Mouse (Mus musculus): Measurements from ENCODE around the gene Olfr487. TPM values are rescaled to one million over a fixed set of nuclear protein-coding genes. Genes with fewer than 3 reads are reported as not detected.
"Not testable (repeated sequence)": the region's sequence is repeated elsewhere in the genome, so short reads cannot be mapped to it uniquely, and the experiment has no call there.

The Olfr487 gene
- not detected in 2 replicates for polyA plus RNA-seq (2015; fragmentation: Nextera tagmentation; extraction: Ambion mirVana)

DNA sequence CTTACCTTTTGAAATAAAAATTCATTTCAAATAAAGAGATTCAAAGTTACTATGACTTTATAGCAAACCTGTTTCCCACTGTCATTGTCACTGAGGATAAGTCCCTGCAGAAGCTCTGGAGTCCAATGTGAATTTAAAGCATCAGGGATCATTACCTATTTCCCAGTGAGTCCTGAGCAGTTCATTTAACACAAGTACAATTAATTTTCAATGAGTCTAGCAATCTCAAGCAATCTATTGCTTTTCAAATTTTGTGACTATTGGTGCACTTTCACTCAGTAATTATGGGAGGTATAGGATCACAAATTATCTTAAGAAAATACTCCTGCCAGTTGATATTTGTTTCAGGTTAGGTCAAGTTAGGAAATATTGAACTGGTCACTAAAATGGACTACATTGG, at the start of gene Olfr487:
Gene Olfr487, minus strand, starts transcription at position 101 of the 400 bp plus-strand sequence.
- not testable (repeated sequence) for H3K4me2 ChIP-seq; H3K27ac ChIP-seq; H3K9ac ChIP-seq; H3K9me3 ChIP-seq; H3K36me3 ChIP-seq; H3K4me1 ChIP-seq; H3K27me3 ChIP-seq (replicated peaks); ATAC-seq (ENCODE audit: insufficient read depth, low FRiP score, low read depth); H3K4me3 ChIP-seq (replicated peaks)

DNA sequence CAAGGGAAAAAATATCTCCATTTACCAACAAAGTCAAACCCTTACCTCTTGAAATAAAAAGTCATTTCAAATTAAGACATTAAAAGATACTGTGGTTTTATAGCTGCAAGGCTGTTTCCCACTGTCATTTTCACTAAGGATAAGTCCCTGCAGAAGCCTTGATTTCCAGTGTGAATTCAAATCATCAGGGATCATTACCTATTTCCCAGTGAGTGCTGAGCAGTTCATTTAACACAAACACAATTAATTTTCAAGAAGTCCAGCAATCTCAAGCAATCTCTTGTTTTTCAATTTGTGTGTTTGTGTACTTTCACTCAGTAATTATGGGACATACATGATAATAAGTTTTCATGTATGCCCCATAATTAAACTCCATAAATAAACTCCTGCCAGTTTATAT, 43.8 kb upstream of the Olfr487 start, which contains the start of gene Olfr488:
Gene Olfr488, minus strand, starts transcription at position 101 of the 400 bp plus-strand sequence.
- H3K27me3 ChIP-seq (replicated peaks), result no peaks in the 10 kb centered on the region
- no peaks in the 10 kb centered on the region for H3K9me3 ChIP-seq
- ATAC-seq (ENCODE audit: insufficient read depth, low FRiP score, low read depth), result no peak
- no peak within 1 kb of the TSS for H3K27ac ChIP-seq
- no peak within 1 kb of the TSS for H3K4me2 ChIP-seq
- no peaks in the 10 kb centered on the region for H3K4me1 ChIP-seq
- no peak within 1 kb of the TSS for H3K4me3 ChIP-seq (replicated peaks)
- no peaks in the 10 kb centered on the region for H3K36me3 ChIP-seq
- H3K9ac ChIP-seq, result no peak within 1 kb of the TSS

DNA sequence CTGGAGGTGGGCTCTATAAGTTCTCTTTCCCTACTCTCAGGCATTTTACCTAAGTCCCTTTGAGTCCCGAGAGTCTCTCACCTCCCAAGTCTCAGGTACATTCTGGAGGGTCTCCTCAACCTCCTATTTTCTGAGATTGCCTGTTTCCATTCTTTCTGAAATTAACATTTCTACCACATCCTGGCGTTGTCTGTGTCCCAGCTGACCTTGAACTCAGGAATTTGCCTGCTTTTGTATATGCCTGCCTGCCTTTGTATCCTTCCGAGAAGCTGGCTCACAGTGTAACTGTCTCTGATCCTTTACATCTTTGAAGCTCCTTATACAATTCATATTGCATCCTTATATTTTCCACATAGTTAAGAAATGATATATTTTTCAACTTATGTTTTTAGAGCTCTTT, 19.1 kb upstream of the Olfr487 start:
- 71% methylated on average over 3 of the region's 3 CpGs for WGBS
- no peak overlapping the region for H3K9ac ChIP-seq
- no peaks in the 10 kb centered on the region for H3K4me1 ChIP-seq
- H3K36me3 ChIP-seq, result no peaks in the 10 kb centered on the region
- no peak for ATAC-seq (ENCODE audit: insufficient read depth, low FRiP score, low read depth)
- no peaks in the 10 kb centered on the region for H3K27me3 ChIP-seq (replicated peaks)
- H3K27ac ChIP-seq, result no peak overlapping the region
- no peak overlapping the region for H3K4me3 ChIP-seq (replicated peaks)
- no peak overlapping the region for H3K4me2 ChIP-seq
- H3K9me3 ChIP-seq, result no peaks in the 10 kb centered on the region

DNA sequence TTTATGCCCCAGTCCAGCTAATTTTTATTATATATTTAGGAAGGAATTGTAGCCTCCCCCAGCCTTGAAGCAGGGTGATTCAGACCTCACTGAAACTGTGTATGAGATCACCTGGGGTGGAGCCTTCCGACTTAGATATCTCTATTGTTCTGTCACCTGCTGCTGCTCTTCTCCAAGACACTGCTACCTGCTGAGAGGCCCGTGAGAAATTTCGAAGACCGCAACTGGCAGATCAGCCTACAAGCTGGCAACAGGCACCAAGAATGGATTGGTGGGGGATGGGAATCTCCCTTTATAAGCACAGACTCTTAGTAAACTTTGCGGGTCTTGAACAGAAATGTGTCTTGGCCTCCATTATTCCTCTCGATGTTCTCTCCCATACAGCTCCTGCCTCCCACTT, 17.5 kb downstream of the Olfr487 start:
- ATAC-seq (ENCODE audit: insufficient read depth, low FRiP score, low read depth), result no peak
- Histone ChIP-seq H3K9ac (no peak overlapping the region), H3K27me3 (replicated peaks) (no peaks in the 10 kb centered on the region), H3K4me3 (replicated peaks) (no peak overlapping the region), H3K9me3 (no peaks in the 10 kb centered on the region), H3K27ac (no peak overlapping the region), H3K4me1 (no peaks in the 10 kb centered on the region), H3K4me2 (no peak overlapping the region), H3K36me3 (no peaks in the 10 kb centered on the region)
- 70% methylated on average over 6 of the region's 6 CpGs for WGBS

DNA sequence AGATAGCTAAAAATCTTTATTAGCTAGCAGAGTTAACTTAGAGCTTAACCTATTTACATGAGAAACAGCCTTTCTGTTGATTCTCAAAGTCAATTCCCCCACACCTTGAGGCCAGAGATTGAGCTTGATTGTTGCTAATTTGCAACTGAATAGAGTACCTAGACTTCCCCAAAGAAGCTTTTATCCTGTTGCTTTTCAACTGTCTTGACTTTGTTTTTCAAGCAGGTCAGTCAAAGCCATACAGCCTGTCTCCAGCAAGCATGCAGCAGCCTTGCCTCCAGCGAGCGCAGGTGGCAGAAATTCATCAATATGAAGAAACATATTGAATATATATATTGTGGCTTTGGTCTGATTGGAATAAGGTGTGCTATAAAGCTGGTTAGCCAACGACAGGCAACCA, 18.1 kb downstream of the Olfr487 start:
- H3K9ac ChIP-seq; H3K9me3 ChIP-seq; ATAC-seq (ENCODE audit: insufficient read depth, low FRiP score, low read depth); H3K27ac ChIP-seq; H3K27me3 ChIP-seq (replicated peaks); H3K36me3 ChIP-seq; H3K4me2 ChIP-seq; H3K4me3 ChIP-seq (replicated peaks); H3K4me1 ChIP-seq: not testable (repeated sequence)
- 72% methylated on average over 3 of the region's 3 CpGs for WGBS

DNA sequence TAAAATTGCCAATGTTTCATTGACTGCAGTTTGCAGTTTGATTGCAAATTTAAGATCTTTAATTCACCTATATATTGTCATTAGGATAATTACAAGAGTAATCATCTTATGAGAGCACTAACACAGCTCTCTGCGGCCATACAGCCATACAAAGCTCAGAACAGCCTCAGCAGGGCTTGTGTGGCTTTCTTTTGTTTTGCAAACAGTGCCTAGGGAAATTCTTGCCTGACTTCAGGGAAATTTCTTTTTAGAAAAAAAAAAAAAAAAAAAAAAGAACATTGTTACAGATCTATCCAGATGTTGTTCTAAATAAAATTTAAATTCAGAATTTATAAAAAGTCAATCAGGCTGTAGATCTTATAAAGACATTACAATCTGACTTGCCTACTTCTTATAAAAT, 21.7 kb downstream of the Olfr487 start:
- not testable (repeated sequence) for H3K9me3 ChIP-seq; H3K4me1 ChIP-seq; H3K36me3 ChIP-seq; H3K27me3 ChIP-seq (replicated peaks); H3K4me3 ChIP-seq (replicated peaks); ATAC-seq (ENCODE audit: insufficient read depth, low FRiP score, low read depth); H3K27ac ChIP-seq; H3K4me2 ChIP-seq; H3K9ac ChIP-seq
- 59% methylated on average over 1 of the region's 1 CpGs for WGBS

DNA sequence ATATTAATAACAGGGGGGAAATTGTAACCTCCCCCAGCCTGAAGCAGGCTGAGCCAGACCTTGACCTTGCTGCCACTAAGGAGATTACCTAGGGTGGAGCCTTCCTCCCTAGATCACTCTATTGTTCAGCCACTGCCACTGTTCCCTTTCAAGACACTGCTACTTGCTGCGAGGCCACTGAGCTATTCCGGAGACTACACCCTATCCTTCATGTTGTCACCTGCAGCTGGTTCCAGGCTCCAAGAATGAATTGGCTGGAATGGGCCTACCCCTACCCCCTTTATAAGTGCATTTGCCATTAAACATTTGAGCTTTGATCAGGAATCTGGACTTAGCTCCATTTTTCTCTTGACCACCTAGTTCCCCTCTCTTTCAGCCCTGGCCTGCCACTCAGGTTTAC, 23.2 kb downstream of the Olfr487 start:
- H3K4me3 ChIP-seq (replicated peaks); ATAC-seq (ENCODE audit: insufficient read depth, low FRiP score, low read depth); H3K9ac ChIP-seq; H3K4me2 ChIP-seq; H3K36me3 ChIP-seq; H3K27me3 ChIP-seq (replicated peaks); H3K9me3 ChIP-seq; H3K4me1 ChIP-seq; H3K27ac ChIP-seq: not testable (repeated sequence)
- WGBS, result 67% methylated on average over 2 of the region's 2 CpGs

DNA sequence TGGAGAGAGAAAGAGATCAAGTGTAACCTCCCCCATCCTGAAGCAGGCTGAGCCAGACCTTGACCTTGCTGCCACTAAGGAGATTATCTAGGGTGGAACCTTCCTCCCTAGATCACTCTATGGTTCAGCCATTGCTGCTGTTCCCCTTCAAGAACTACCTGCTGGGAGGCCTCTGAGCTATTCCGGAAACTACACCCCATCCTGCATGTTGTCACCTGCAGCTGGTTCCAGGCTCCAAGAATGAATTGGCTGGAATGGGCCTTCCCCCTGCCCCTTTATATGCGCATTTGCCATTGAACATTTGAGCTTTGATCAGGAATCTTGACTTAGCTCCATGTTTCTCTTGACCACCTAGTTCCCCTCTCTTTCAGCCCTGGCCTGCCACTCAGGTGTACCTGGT, 29.2 kb downstream of the Olfr487 start:
- H3K9ac ChIP-seq; H3K36me3 ChIP-seq; H3K27me3 ChIP-seq (replicated peaks); H3K9me3 ChIP-seq; ATAC-seq (ENCODE audit: insufficient read depth, low FRiP score, low read depth); H3K4me1 ChIP-seq; H3K27ac ChIP-seq; H3K4me2 ChIP-seq; H3K4me3 ChIP-seq (replicated peaks): not testable (repeated sequence)
- 88% methylated on average over 2 of the region's 2 CpGs for WGBS

DNA sequence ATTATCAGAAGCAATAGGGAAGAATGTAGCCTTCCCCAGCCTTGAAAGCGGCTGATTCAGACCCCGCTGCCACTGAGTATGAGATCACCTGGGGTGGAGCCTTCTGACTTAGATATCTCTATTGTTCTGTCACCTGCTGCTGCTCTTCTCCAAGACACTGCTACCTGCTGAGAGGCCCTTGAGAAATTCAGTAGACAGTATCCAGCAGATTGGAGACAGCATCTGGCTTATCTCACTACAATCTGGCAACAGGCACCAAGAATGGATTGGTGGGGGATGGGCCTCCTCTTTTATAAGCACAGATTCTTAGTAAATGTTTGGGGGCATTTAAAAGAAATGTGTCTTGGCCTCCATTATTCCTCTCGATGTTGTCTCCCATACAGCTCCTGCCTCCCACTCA, 30.0 kb downstream of the Olfr487 start:
- not testable (repeated sequence) for H3K36me3 ChIP-seq; H3K27me3 ChIP-seq (replicated peaks); H3K4me2 ChIP-seq; H3K4me1 ChIP-seq; ATAC-seq (ENCODE audit: insufficient read depth, low FRiP score, low read depth); H3K9me3 ChIP-seq; H3K9ac ChIP-seq; H3K4me3 ChIP-seq (replicated peaks); H3K27ac ChIP-seq
- WGBS, result 78% methylated on average over 3 of the region's 3 CpGs

DNA sequence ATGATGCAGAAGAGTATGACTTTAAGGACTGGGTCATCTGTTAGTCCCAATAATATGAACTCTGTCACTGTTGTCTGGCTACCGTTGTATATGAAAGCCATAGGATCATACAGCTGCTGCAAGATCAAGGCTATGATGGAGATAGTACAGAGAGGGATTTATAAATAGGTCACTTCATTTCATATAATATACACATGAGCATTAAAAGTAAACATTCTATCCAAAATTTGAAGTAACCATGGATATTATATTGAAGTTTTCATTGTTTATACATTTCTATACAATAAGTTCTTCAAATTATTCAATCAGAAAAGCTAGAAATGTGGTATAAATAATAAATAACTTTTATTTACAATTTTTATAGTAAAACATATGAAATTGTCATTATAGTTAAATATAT, 41.8 kb downstream of the Olfr487 start, which contains the start of gene Olfr486:
Gene Olfr486, minus strand, starts transcription at position 101 of the 400 bp plus-strand sequence.
- H3K4me1 ChIP-seq; H3K27ac ChIP-seq; H3K4me2 ChIP-seq; H3K4me3 ChIP-seq (replicated peaks); H3K9me3 ChIP-seq; H3K27me3 ChIP-seq (replicated peaks); ATAC-seq (ENCODE audit: insufficient read depth, low FRiP score, low read depth); H3K9ac ChIP-seq; H3K36me3 ChIP-seq: not testable (repeated sequence)
- 86% methylated on average over 1 of the region's 1 CpGs for WGBS

DNA sequence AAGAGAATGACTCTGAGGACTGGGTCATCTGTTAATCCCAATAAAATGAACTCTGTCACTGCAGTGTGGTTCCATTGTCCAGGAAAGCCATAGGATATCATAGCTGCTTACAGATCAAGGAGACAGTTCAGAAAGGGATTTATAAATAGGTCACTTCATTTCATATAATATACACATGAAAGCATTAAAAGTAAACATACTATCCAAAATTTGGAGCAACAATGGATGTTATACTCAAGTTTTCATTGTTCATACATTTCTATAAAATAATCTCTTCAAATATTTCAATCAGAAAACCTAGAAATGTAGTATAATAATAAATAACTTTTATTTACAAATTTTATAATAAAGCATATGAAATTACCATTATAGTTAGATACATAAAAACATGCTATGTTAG, 54.7 kb downstream of the Olfr487 start, which contains the start of gene Olfr485:
Gene Olfr485, minus strand, starts transcription at position 101 of the 400 bp plus-strand sequence.
- H3K27me3 ChIP-seq (replicated peaks), result no peaks in the 10 kb centered on the region
- no peaks in the 10 kb centered on the region for H3K4me1 ChIP-seq
- H3K9me3 ChIP-seq, result no peaks in the 10 kb centered on the region
- H3K4me3 ChIP-seq (replicated peaks), result no peak within 1 kb of the TSS
- H3K27ac ChIP-seq, result no peak within 1 kb of the TSS
- no peak within 1 kb of the TSS for H3K4me2 ChIP-seq
- H3K36me3 ChIP-seq, result no peaks in the 10 kb centered on the region
- ATAC-seq (ENCODE audit: insufficient read depth, low FRiP score, low read depth), result no peak
- H3K9ac ChIP-seq, result no peak within 1 kb of the TSS
